Mouse (Mus musculus) heart, embryonic 14.5 days (tissue): ENCODE data around the gene Atg7. TPM values are rescaled to one million over a fixed set of nuclear protein-coding genes. Genes with fewer than 3 reads are reported as not detected.

ENCODE experiments used
- ATAC-seq: fragments of 200-750 bp; cut with Nextera tagmentation; 2 replicates; pipeline ENCODE4 v1.8.0; 2017; ENCODE audit warnings: low read depth, moderate TSS enrichment; ENCODE audit not compliant: insufficient number of reproducible peaks, insufficient read depth, low FRiP score
- H3K27ac ChIP-seq, 2 experiments: fragments of 200-500 bp in 1 of 2; fragments of 300-500 bp in 1 of 2; sonication (generic) in 1 of 2; replicated peaks in 1 of 2; 2 replicates each; pipeline ENCODE4 v1.5.1; 2012 to 2014; ENCODE audit warnings: low read depth in 2 of 2, low read length in 2 of 2, control low read depth in 1 of 2, mild to moderate bottlenecking in 1 of 2, mixed read lengths in 1 of 2; ENCODE audit not compliant: control insufficient read depth in 1 of 2, insufficient read depth in 1 of 2
- H3K27me3 ChIP-seq: fragments of 300-500 bp; sonication (generic); 2 replicates; pipeline ENCODE4 v1.6.1; 2014; ENCODE audit warnings: mild to moderate bottlenecking, low read length, control low read depth; ENCODE audit not compliant: control insufficient read depth, insufficient read depth
- H3K36me3 ChIP-seq: fragments of 300-500 bp; sonication (generic); 2 replicates; pipeline ENCODE4 v1.6.1; 2014; ENCODE audit warnings: mild to moderate bottlenecking, control low read depth, low read length, mixed read lengths; ENCODE audit not compliant: control insufficient read depth, insufficient read depth
- H3K4me1 ChIP-seq, 2 experiments: fragments of 200-500 bp in 1 of 2; fragments of 300-500 bp in 1 of 2; sonication (generic) in 1 of 2; 2 replicates each; pipeline ENCODE4 v1.6.1; 2012 to 2014; ENCODE audit warnings: low read length in 2 of 2, control low read depth in 1 of 2, mixed read lengths in 1 of 2; ENCODE audit not compliant: control insufficient read depth in 2 of 2, insufficient read depth in 2 of 2
- H3K4me2 ChIP-seq: fragments of 300-500 bp; sonication (generic); 2 replicates; pipeline ENCODE4 v1.6.1; 2014; ENCODE audit warnings: mild to moderate bottlenecking, low read length
- H3K4me3 ChIP-seq, 2 experiments: fragments of 200-500 bp in 1 of 2; fragments of 300-500 bp in 1 of 2; sonication (generic) in 1 of 2; 2 replicates each; pipeline ENCODE4 v1.5.1; 2012 to 2014; ENCODE audit warnings: low read length in 2 of 2, mild to moderate bottlenecking in 2 of 2, control low read depth in 1 of 2, low read depth in 1 of 2, moderate library complexity in 1 of 2; ENCODE audit not compliant: control insufficient read depth in 1 of 2, insufficient read depth in 1 of 2
- H3K9ac ChIP-seq: fragments of 300-500 bp; sonication (generic); 2 replicates; pipeline ENCODE4 v1.6.1; 2014; ENCODE audit warnings: mild to moderate bottlenecking, low read length
- H3K9me3 ChIP-seq: fragments of 300-500 bp; sonication (generic); 2 replicates; pipeline ENCODE4 v1.6.1; 2016; ENCODE audit warnings: low read length, control low read depth; ENCODE audit not compliant: control insufficient read depth
- whole genome bisulfite sequencing: fragments of 180-500 bp; shearing (Covaris S2); extraction: QIAGEN DNeasy Blood & Tissue Kit; methylation state at CpG from one replicate; pipeline ENCODE4 v1.1.7; 2014; 5-methylcytosine and 5-hydroxymethylcytosine counted together
- polyA plus RNA-seq: library from polyadenylated mRNA; unstranded; fragments of >200 nt; fragmentation: Nextera tagmentation; extraction: Ambion mirVana; gene quantifications from 2 replicates; pipeline ENCODE4 v1.2.1, GENCODE M21; 2014

The Atg7 gene
- polyA plus RNA-seq, 1 experiment from 2014 or later: 18.1 TPM

GRCm38 (mm10) chr6:114787606-114788005 is 144.7 kb downstream of the Atg7 start:
- Histone ChIP-seq H3K36me3 (no peaks in the 10 kb centered on the region), H3K9me3 (no peaks in the 10 kb centered on the region), H3K27me3 (no peaks in the 10 kb centered on the region), H3K9ac (no peak overlapping the region), H3K4me3 (no peak overlapping the region), H3K27ac (no peak overlapping the region), H3K4me2 (no peak overlapping the region), H3K4me1 (peaks cover 4 to 9% of the 10 kb centered on the region in 2 experiments; a peak in 2 of 4 replicates)
- ATAC-seq: no peak
- WGBS: 67% methylated on average over 3 of the region's 3 CpGs

GRCm38 (mm10) chr6:114788663-114789062 is 145.8 kb downstream of the Atg7 start:
- peaks cover 0 to 6% of the 10 kb centered on the region in 2 experiments; a peak in 1 of 4 replicates for H3K4me1 ChIP-seq
- ATAC-seq: no peak
- no peak overlapping the region for H3K4me2 ChIP-seq
- no peaks in the 10 kb centered on the region for H3K36me3 ChIP-seq
- H3K27ac ChIP-seq: no peak overlapping the region
- H3K9me3 ChIP-seq: no peaks in the 10 kb centered on the region
- no peak overlapping the region for H3K9ac ChIP-seq
- WGBS: 71% methylated on average over 4 of the region's 4 CpGs
- H3K4me3 ChIP-seq: no peak overlapping the region
- no peaks in the 10 kb centered on the region for H3K27me3 ChIP-seq

- Histone ChIP-seq H3K9me3 (no peaks in the 10 kb centered on the region), H3K36me3 (no peaks in the 10 kb centered on the region), H3K9ac (no peak overlapping the region), H3K27ac (no peak overlapping the region), H3K27me3 (no peaks in the 10 kb centered on the region), H3K4me3 (no peak overlapping the region), H3K4me1 (peaks cover 0 to 6% of the 10 kb centered on the region in 2 experiments; a peak in 1 of 4 replicates), H3K4me2 (no peak overlapping the region)
- 81% methylated on average over 2 of the region's 2 CpGs for WGBS
- no peak for ATAC-seq
Measured at GRCm38 (mm10) chr6:114790084-114790483, 147.2 kb downstream of the Atg7 start.

- no peak overlapping the region for H3K4me3 ChIP-seq
- no peak overlapping the region for H3K27ac ChIP-seq
- 88% methylated on average over 7 of the region's 7 CpGs for WGBS
- 0 out of 2 replicates have a peak, but pooled peaks cover 3% of the 10 kb centered on the region for H3K9me3 ChIP-seq
- H3K4me2 ChIP-seq: no peak overlapping the region
- ATAC-seq: no peak
- H3K9ac ChIP-seq: no peak overlapping the region
- peaks cover 0 to 6% of the 10 kb centered on the region in 2 experiments; a peak in 1 of 4 replicates for H3K4me1 ChIP-seq
- H3K27me3 ChIP-seq: no peaks in the 10 kb centered on the region
- no peaks in the 10 kb centered on the region for H3K36me3 ChIP-seq
Measured at GRCm38 (mm10) chr6:114790902-114791301, 148.0 kb downstream of the Atg7 start.

- no peak for ATAC-seq
- WGBS: 85% methylated on average over 4 of the region's 4 CpGs
Measured at GRCm38 (mm10) chr6:114791846-114792245, 148.9 kb downstream of the Atg7 start.

GRCm38 (mm10) chr6:114794706-114795105 is 151.8 kb downstream of the Atg7 start:
- H3K27me3 ChIP-seq: no peaks in the 10 kb centered on the region
- no peak overlapping the region for H3K27ac ChIP-seq
- no peak for ATAC-seq
- H3K9me3 ChIP-seq: 0 out of 2 replicates have a peak, but pooled peaks cover 3% of the 10 kb centered on the region
- no peak overlapping the region for H3K9ac ChIP-seq
- H3K4me3 ChIP-seq: no peak overlapping the region
- no peak overlapping the region for H3K4me2 ChIP-seq
- no peaks in the 10 kb centered on the region for H3K36me3 ChIP-seq
- peaks cover 7 to 8% of the 10 kb centered on the region in 2 experiments for H3K4me1 ChIP-seq
- WGBS: 94% methylated on average over 9 of the region's 9 CpGs

More at GRCm38 (mm10) chr6:114791846-114792245, 148.9 kb downstream of the Atg7 start:
- Histone ChIP-seq H3K4me3 (no peak overlapping the region), H3K9me3 (0 out of 2 replicates have a peak, but pooled peaks cover 3% of the 10 kb centered on the region), H3K4me2 (no peak overlapping the region), H3K9ac (no peak overlapping the region), H3K27ac (no peak overlapping the region), H3K36me3 (no peaks in the 10 kb centered on the region), H3K4me1 (peaks cover 0 to 6% of the 10 kb centered on the region in 2 experiments; a peak in 1 of 4 replicates), H3K27me3 (no peaks in the 10 kb centered on the region)

GRCm38 (mm10) chr6:114795706-114796325 is 152.9 kb downstream of the Atg7 start:
- no peak for ATAC-seq
- H3K36me3 ChIP-seq: no peaks in the 10 kb centered on the region
- peaks cover 10 to 13% of the 10 kb centered on the region in 2 experiments for H3K4me1 ChIP-seq
- 79% methylated on average over 7 of the region's 7 CpGs for WGBS
- no peak overlapping the region for H3K4me3 ChIP-seq
- no peak overlapping the region for H3K27ac ChIP-seq
- 0 out of 2 replicates have a peak, but pooled peaks cover 3% of the 10 kb centered on the region for H3K9me3 ChIP-seq
- no peak overlapping the region for H3K9ac ChIP-seq
- no peak overlapping the region for H3K4me2 ChIP-seq
- no peaks in the 10 kb centered on the region for H3K27me3 ChIP-seq
